Mouse (Mus musculus): Measurements from ENCODE around the gene Shroom3. TPM values are rescaled to one million over a fixed set of nuclear protein-coding genes. Genes with fewer than 3 reads are reported as not detected.

The Shroom3 gene
- polyA plus RNA-seq, 1 experiment from 2014 or later = 5.6 TPM

GRCm38 (mm10) chr5:92858576-92858975, 175.3 kb downstream of the Shroom3 start:
- no peak overlapping the region for H3K4me3 ChIP-seq (ENCODE audit: low read depth, low read length)
- no peaks in the 10 kb centered on the region for H3K9me3 ChIP-seq (ENCODE audit: low read depth, low read length)
- no peak for DNase-seq
- WGBS = 72% methylated on average over 4 of the region's 4 CpGs
- no peak overlapping the region for H3K4me2 ChIP-seq
- H3K9ac ChIP-seq = no peak overlapping the region
- TF ChIP-seq CTCF (IDR thresholded peaks at IDR 0.05; ENCODE audit: low read depth) = no peak
- H3K27ac ChIP-seq (ENCODE audit: low read depth) = no peak overlapping the region
- H3K4me1 ChIP-seq (ENCODE audit: insufficient read depth) = no peaks in the 10 kb centered on the region
- ATAC-seq (ENCODE audit: insufficient read depth) = no peak
- H3K36me3 ChIP-seq (ENCODE audit: insufficient read depth) = no peaks in the 10 kb centered on the region
- H3K27me3 ChIP-seq (ENCODE audit: insufficient read depth, low read length) = no peaks in the 10 kb centered on the region

- no peak overlapping the region for H3K4me3 ChIP-seq (ENCODE audit: low read depth, low read length)
- no peaks in the 10 kb centered on the region for H3K27me3 ChIP-seq (ENCODE audit: insufficient read depth, low read length)
- peak; percentile 40 for DNase-seq
- no peak overlapping the region for H3K27ac ChIP-seq (ENCODE audit: low read depth)
- TF ChIP-seq CTCF (IDR thresholded peaks at IDR 0.05; ENCODE audit: low read depth) = no peak
- H3K9me3 ChIP-seq (ENCODE audit: low read depth, low read length) = no peaks in the 10 kb centered on the region
- no peak overlapping the region for H3K9ac ChIP-seq
- H3K36me3 ChIP-seq (ENCODE audit: insufficient read depth) = no peaks in the 10 kb centered on the region
- WGBS = 51% methylated on average over 10 of the region's 10 CpGs
- ATAC-seq (ENCODE audit: insufficient read depth) = peak; percentile 65
- no peaks in the 10 kb centered on the region for H3K4me1 ChIP-seq (ENCODE audit: insufficient read depth)
- no peak overlapping the region for H3K4me2 ChIP-seq
These were observed 178.3 kb downstream of the Shroom3 start for GRCm38 (mm10) chr5:92861416-92862112.

GRCm38 (mm10) chr5:92865090-92865489, 181.9 kb downstream of the Shroom3 start:
- no peak for ATAC-seq (ENCODE audit: insufficient read depth)
- Histone ChIP-seq H3K4me3 (ENCODE audit: low read depth, low read length) (no peak overlapping the region), H3K4me2 (no peak overlapping the region), H3K27me3 (ENCODE audit: insufficient read depth, low read length) (no peaks in the 10 kb centered on the region), H3K9me3 (ENCODE audit: low read depth, low read length) (no peaks in the 10 kb centered on the region), H3K9ac (no peak overlapping the region), H3K27ac (ENCODE audit: low read depth) (no peak overlapping the region), H3K4me1 (ENCODE audit: insufficient read depth) (no peaks in the 10 kb centered on the region), H3K36me3 (ENCODE audit: insufficient read depth) (no peaks in the 10 kb centered on the region)
- 57% methylated on average over 4 of the region's 4 CpGs for WGBS
- no peak for TF ChIP-seq CTCF (IDR thresholded peaks at IDR 0.05; ENCODE audit: low read depth)
- no peak for DNase-seq

GRCm38 (mm10) chr5:92866546-92866945, 183.3 kb downstream of the Shroom3 start:
- no peaks in the 10 kb centered on the region for H3K4me1 ChIP-seq (ENCODE audit: insufficient read depth)
- no peaks in the 10 kb centered on the region for H3K36me3 ChIP-seq (ENCODE audit: insufficient read depth)
- no peak for ATAC-seq (ENCODE audit: insufficient read depth)
- 72% methylated on average over 8 of the region's 8 CpGs for WGBS
- DNase-seq = no peak
- no peaks in the 10 kb centered on the region for H3K27me3 ChIP-seq (ENCODE audit: insufficient read depth, low read length)
- no peak overlapping the region for H3K27ac ChIP-seq (ENCODE audit: low read depth)
- H3K4me2 ChIP-seq = no peak overlapping the region
- no peaks in the 10 kb centered on the region for H3K9me3 ChIP-seq (ENCODE audit: low read depth, low read length)
- TF ChIP-seq CTCF (IDR thresholded peaks at IDR 0.05; ENCODE audit: low read depth) = no peak
- H3K4me3 ChIP-seq (ENCODE audit: low read depth, low read length) = no peak overlapping the region
- no peak overlapping the region for H3K9ac ChIP-seq

- H3K9me3 ChIP-seq (ENCODE audit: low read depth, low read length) = no peaks in the 10 kb centered on the region
- no peaks in the 10 kb centered on the region for H3K4me1 ChIP-seq (ENCODE audit: insufficient read depth)
- no peaks in the 10 kb centered on the region for H3K36me3 ChIP-seq (ENCODE audit: insufficient read depth)
- WGBS = 41% methylated on average over 4 of the region's 4 CpGs
- ATAC-seq (ENCODE audit: insufficient read depth) (no peak), DNase-seq (no peak)
- no peak overlapping the region for H3K27ac ChIP-seq (ENCODE audit: low read depth)
- no peak for TF ChIP-seq CTCF (IDR thresholded peaks at IDR 0.05; ENCODE audit: low read depth)
- H3K27me3 ChIP-seq (ENCODE audit: insufficient read depth, low read length) = no peaks in the 10 kb centered on the region
- no peak overlapping the region for H3K4me2 ChIP-seq
- H3K4me3 ChIP-seq (ENCODE audit: low read depth, low read length) = no peak overlapping the region
- H3K9ac ChIP-seq = no peak overlapping the region
These were observed 184.0 kb downstream of the Shroom3 start for GRCm38 (mm10) chr5:92867253-92867652.

GRCm38 (mm10) chr5:92868231-92868630, 185.0 kb downstream of the Shroom3 start:
- whole genome bisulfite sequencing = 79% methylated on average over 2 of the region's 2 CpGs

GRCm38 (mm10) chr5:92871048-92871447, 187.8 kb downstream of the Shroom3 start:
- no peak for ATAC-seq (ENCODE audit: insufficient read depth)
- 15% methylated on average over 3 of the region's 3 CpGs for WGBS

More at GRCm38 (mm10) chr5:92868231-92868630, 185.0 kb downstream of the Shroom3 start:
- H3K9ac ChIP-seq = no peak overlapping the region
- no peak for ATAC-seq (ENCODE audit: insufficient read depth)
- no peaks in the 10 kb centered on the region for H3K27me3 ChIP-seq (ENCODE audit: insufficient read depth, low read length)
- no peaks in the 10 kb centered on the region for H3K9me3 ChIP-seq (ENCODE audit: low read depth, low read length)
- H3K4me2 ChIP-seq = no peak overlapping the region
- no peak for TF ChIP-seq CTCF (IDR thresholded peaks at IDR 0.05; ENCODE audit: low read depth)
- no peaks in the 10 kb centered on the region for H3K36me3 ChIP-seq (ENCODE audit: insufficient read depth)
- no peak for DNase-seq
- H3K4me1 ChIP-seq (ENCODE audit: insufficient read depth) = no peaks in the 10 kb centered on the region
- H3K27ac ChIP-seq (ENCODE audit: low read depth) = no peak overlapping the region
- H3K4me3 ChIP-seq (ENCODE audit: low read depth, low read length) = no peak overlapping the region

More at GRCm38 (mm10) chr5:92871048-92871447, 187.8 kb downstream of the Shroom3 start:
- Histone ChIP-seq H3K9me3 (ENCODE audit: low read depth, low read length) (no peaks in the 10 kb centered on the region), H3K9ac (no peak overlapping the region), H3K4me1 (ENCODE audit: insufficient read depth) (no peaks in the 10 kb centered on the region), H3K4me3 (ENCODE audit: low read depth, low read length) (no peak overlapping the region), H3K36me3 (ENCODE audit: insufficient read depth) (no peaks in the 10 kb centered on the region), H3K27ac (ENCODE audit: low read depth) (no peak overlapping the region), H3K4me2 (no peak overlapping the region), H3K27me3 (ENCODE audit: insufficient read depth, low read length) (no peaks in the 10 kb centered on the region)
- no peak for DNase-seq
- no peak for TF ChIP-seq CTCF (IDR thresholded peaks at IDR 0.05; ENCODE audit: low read depth)
